Mouse (Mus musculus) brain, embryonic 14.5 days (tissue): Measurements from ENCODE around the gene St13.

ENCODE experiments used
- CTCF ChIP-seq: fragments of 200-500 bp; IDR thresholded peaks from 2 replicates; pipeline ENCODE4 v1.5.1; 2012; ENCODE audit warnings: inconsistent platforms, mild to moderate bottlenecking, moderate library complexity, borderline replicate concordance; ENCODE audit not compliant: insufficient read depth, insufficient read length; ENCODE audit errors: extremely low read depth
- POLR2A ChIP-seq: fragments of 200-500 bp; IDR thresholded peaks from 2 replicates; pipeline ENCODE4 v1.6.1; 2012; ENCODE audit warnings: mild to moderate bottlenecking, inconsistent platforms, borderline replicate concordance; ENCODE audit not compliant: poor library complexity, insufficient read depth, insufficient read length, severe bottlenecking; ENCODE audit errors: extremely low read depth

GRCm38 (mm10) chr15:81422156-81422681 is 22.3 kb upstream of the St13 start:
- TF ChIP-seq CTCF = no peak
- no peak for TF ChIP-seq POLR2A
